In the genomic region with DNA sequence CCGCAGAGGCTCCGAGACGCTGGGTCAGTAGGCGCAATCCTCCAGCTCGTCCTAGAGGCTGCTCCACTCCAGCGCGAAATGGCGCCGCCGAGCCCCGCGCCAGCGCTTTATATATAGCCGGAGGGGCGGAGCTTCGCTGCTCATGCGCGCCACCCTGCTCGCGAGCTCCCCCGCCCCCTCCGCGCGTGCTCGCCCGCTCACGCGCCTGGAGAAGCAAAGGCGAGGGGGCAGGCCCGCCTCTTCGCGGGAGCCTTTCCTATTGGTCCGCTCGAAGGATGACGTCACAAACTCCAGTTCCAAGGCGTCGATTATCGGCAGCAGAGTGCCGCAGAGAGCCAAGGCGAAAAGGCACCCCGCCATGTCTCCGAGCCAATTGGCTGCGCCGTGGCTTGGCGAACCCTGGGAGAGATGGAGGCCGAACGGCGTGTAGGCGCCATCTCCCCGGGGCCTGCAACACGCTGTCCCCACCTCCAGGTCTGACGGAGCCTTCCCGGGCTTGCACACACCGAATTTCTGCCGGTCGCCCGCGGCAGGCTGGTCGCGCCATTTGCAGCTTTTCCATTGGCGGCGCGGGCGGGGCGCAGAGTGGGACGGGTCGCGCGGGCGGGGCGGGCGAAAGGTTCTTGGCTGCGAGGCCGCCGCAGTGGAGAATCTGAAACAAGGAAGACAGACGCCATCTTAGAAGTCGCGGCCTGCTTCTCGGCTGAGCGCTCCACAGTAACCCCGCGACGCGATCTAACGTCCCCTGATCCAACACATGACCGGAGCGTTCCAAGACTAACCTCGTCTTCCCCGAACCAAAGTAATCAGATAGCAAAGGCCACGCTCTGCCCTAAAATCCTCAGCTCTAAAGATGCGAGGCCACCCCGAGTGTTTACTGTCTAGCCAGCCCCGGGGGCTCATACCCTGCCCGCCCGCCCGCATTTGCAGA, we compare ENCODE assay signal across 7 mouse cellular contexts. TPM values are rescaled to one million over a fixed set of nuclear protein-coding genes. Genes with fewer than 3 reads are reported as not detected.
DNase-seq lines count a peak whose midpoint lies in the region; ATAC-seq lines count a peak whose summit lies in the region.

Gene H2-DMa (plus strand): TSS at position 293 of the 931 bp plus-strand sequence.

- H3K36me3 ChIP-seq in intestine, embryonic 16.5 days (ENCODE audit: control insufficient read depth, insufficient read depth, low read length), result peaks cover 38% of the 10 kb centered on the region
- H3K36me3 ChIP-seq in midbrain, embryonic 11.5 days (ENCODE audit: control insufficient read depth, insufficient read depth, low read length), result peaks cover 27% of the 10 kb centered on the region

- H3K4me1 ChIP-seq in intestine, embryonic 16.5 days (ENCODE audit: control insufficient read depth, insufficient read depth, low read length), result peaks cover 26% of the 10 kb centered on the region
- H3K4me1 ChIP-seq in midbrain, embryonic 11.5 days (ENCODE audit: control insufficient read depth, insufficient read depth, low read length), result peaks cover 24% of the 10 kb centered on the region

- H3K9ac ChIP-seq in intestine, embryonic 16.5 days (ENCODE audit: low read depth, low read length), result peak within 1 kb of the TSS; percentile 98
- H3K9ac ChIP-seq in midbrain, embryonic 11.5 days (ENCODE audit: low read length), result peak within 1 kb of the TSS; percentile 99

- WGBS in intestine, embryonic 16.5 days, result under 1% methylated on average over 96 of the region's 96 CpGs
- WGBS in midbrain, embryonic 11.5 days, result under 1% methylated on average over 96 of the region's 96 CpGs

- peak within 1 kb of the TSS; percentile 100 for H3K27ac ChIP-seq in intestine, embryonic 16.5 days (ENCODE audit: low read length)
- H3K27ac ChIP-seq in midbrain, embryonic 11.5 days (ENCODE audit: low read depth, low read length), result peak within 1 kb of the TSS; percentile 100

- no peaks in the 10 kb centered on the region for H3K9me3 ChIP-seq in intestine, embryonic 16.5 days (ENCODE audit: control insufficient read depth, low read length)
- no peaks in the 10 kb centered on the region for H3K9me3 ChIP-seq in midbrain, embryonic 11.5 days (ENCODE audit: control insufficient read depth, low read length)

- no peaks in the 10 kb centered on the region for H3K27me3 ChIP-seq in intestine, embryonic 16.5 days (replicated peaks; ENCODE audit: control insufficient read depth, insufficient read depth, low read length)
- H3K27me3 ChIP-seq in midbrain, embryonic 11.5 days (ENCODE audit: control insufficient read depth, insufficient read depth, low read length), result no peaks in the 10 kb centered on the region

- peak within 1 kb of the TSS; percentile 95 for H3K4me2 ChIP-seq in intestine, embryonic 16.5 days (ENCODE audit: low read depth, low read length)
- peak within 1 kb of the TSS; percentile 97 for H3K4me2 ChIP-seq in midbrain, embryonic 11.5 days

- peak within 1 kb of the TSS; percentile 89 for H3K4me3 ChIP-seq in intestine, embryonic 16.5 days (ENCODE audit: low read length)
- H3K4me3 ChIP-seq in midbrain, embryonic 11.5 days (ENCODE audit: low read depth, low read length), result peak within 1 kb of the TSS; percentile 99

- intact Hi-C loops in left cerebral cortex, postnatal 36 days (cut with DNase I), result loop anchor here (1.0 to 2.0 kb wide), 3 partner anchors 15 to 473 kb away; partner anchors contain the start of genes Rxrb and Slc39a7

- peak; percentile 78 for ATAC-seq in intestine, embryonic 16.5 days
- ATAC-seq in midbrain, embryonic 11.5 days (ENCODE audit: low FRiP score), result peak; percentile 77

- peak; percentile 98 for DNase-seq in adrenal gland, adult 8-10 months
- peak; percentile 98 for DNase-seq in embryo, embryonic 9.5 days (ENCODE audit: extremely low spot score)
- peak; percentile 98 for DNase-seq in gastrocnemius, postnatal 4 days (ENCODE audit: low spot score in 2 of 2)
- peak; percentile 99 to 100 for DNase-seq in left cerebral cortex, postnatal 36 days (ENCODE audit: low spot score in 2 of 2)
- peak; percentile 100 for DNase-seq in midbrain, embryonic 11.5 days (ENCODE audit: low spot score, missing footprints)
- peak; percentile 100 for DNase-seq in skeletal muscle tissue, adult 2 months (ENCODE audit: low read depth, low spot score)

RNA-seq across cellular contexts. Expression of gene H2-DMa, which starts in this region (rescaled TPM):
- 10 to 100 TPM; 12.2 to 24.6 (median 21.1) TPM for total RNA-seq in adrenal gland, adult 8-10 months (2022)
- total RNA-seq in gastrocnemius, postnatal 4 days (2021), result 1 to 10 TPM; 7.6 to 8.7 TPM
- 13.4 and 15.3 TPM in 2 replicates for polyA plus RNA-seq in intestine, embryonic 16.5 days (2015; fragmentation: Nextera tagmentation; extraction: Ambion mirVana)
- 10 to 100 TPM; 26.1 to 28.5 TPM for total RNA-seq in left cerebral cortex, postnatal 36 days (2021)
- polyA plus RNA-seq in midbrain, embryonic 11.5 days (2014; fragmentation: Nextera tagmentation; extraction: Ambion mirVana), result 8.0 and 9.5 TPM in 2 replicates

Comparison
In these comparisons a context has a peak if more than half of its experiments do, and no peak if none do; other contexts are left out.
1. Peak in every context shown above with its lines: DNase-seq, ATAC-seq, H3K4me3 ChIP-seq and H3K27ac ChIP-seq.